Mouse (Mus musculus): ENCODE results near the gene Tmem123. TPM values are rescaled to one million over a fixed set of nuclear protein-coding genes. Genes with fewer than 3 reads are reported as not detected.

Gene Tmem123
- polyA plus RNA-seq, 1 experiment from 2014 or later, result 84.6 TPM

DNA sequence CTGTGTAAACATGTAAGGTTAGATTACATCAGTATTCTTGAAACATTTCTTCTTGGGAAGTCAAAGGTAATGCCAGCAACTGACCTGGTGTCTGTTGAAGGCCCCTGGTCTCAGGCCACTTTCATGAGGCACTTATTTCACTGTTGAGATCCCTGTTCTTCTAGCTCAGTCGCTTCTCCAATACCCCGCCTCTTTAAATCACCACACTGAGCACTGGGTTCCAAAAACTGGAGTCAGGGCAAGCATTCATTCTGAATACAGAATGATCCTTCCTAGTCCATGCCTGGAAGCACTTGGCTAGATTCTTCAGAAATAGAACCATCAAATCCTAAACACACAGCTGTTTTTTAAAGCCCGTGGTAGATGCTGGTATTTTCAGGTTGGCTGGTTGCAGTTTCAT, 1.1 kb upstream of the Tmem123 start:
- H3K4me3 ChIP-seq, result no peak overlapping the region
- H3K9ac ChIP-seq, result no peak overlapping the region
- WGBS, result 82% methylated on average over 3 of the region's 3 CpGs
- peaks cover 23% of the 10 kb centered on the region for H3K4me1 ChIP-seq (replicated peaks)
- no peaks in the 10 kb centered on the region; the same call in 1 of the 2 replicates for H3K9me3 ChIP-seq (replicated peaks)
- no peak overlapping the region for H3K27ac ChIP-seq
- H3K27me3 ChIP-seq, result no peaks in the 10 kb centered on the region
- no peak overlapping the region for H3K4me2 ChIP-seq
- no peaks in the 10 kb centered on the region for H3K36me3 ChIP-seq
- no peak for ATAC-seq (replicated peaks; ENCODE audit: insufficient number of reproducible peaks, insufficient read depth, low FRiP score, low read depth)

- ATAC-seq (replicated peaks; ENCODE audit: insufficient number of reproducible peaks, insufficient read depth, low FRiP score, low read depth), result no peak
- H3K4me3 ChIP-seq, result peak overlapping the region; percentile 92
- under 1% methylated on average over 14 of the region's 14 CpGs for WGBS
Measured at GRCm38 (mm10) chr9:7764463-7764871, 626 bp downstream of the Tmem123 start.

GRCm38 (mm10) chr9:7765236-7765635, 1.4 kb downstream of the Tmem123 start:
- no peaks in the 10 kb centered on the region for H3K27me3 ChIP-seq
- H3K27ac ChIP-seq, result no peak overlapping the region
- H3K4me3 ChIP-seq, result peak overlapping the region; percentile 92
- 0 out of 2 replicates have a peak, but pooled peaks cover 3% of the 10 kb centered on the region for H3K36me3 ChIP-seq
- H3K4me2 ChIP-seq, result peak overlapping the region; percentile 66
- H3K9ac ChIP-seq, result peak overlapping the region; percentile 18; the same call in 1 of the 2 replicates
- 27% methylated on average over 3 of the region's 3 CpGs for WGBS
- H3K9me3 ChIP-seq (replicated peaks), result no peaks in the 10 kb centered on the region
- H3K4me1 ChIP-seq (replicated peaks), result peaks cover 38% of the 10 kb centered on the region
- ATAC-seq (replicated peaks; ENCODE audit: insufficient number of reproducible peaks, insufficient read depth, low FRiP score, low read depth), result no peak

More at GRCm38 (mm10) chr9:7764463-7764871, 626 bp downstream of the Tmem123 start:
- Histone ChIP-seq H3K9me3 (replicated peaks) (no peaks in the 10 kb centered on the region), H3K36me3 (0 out of 2 replicates have a peak, but pooled peaks cover 3% of the 10 kb centered on the region), H3K4me2 (peak overlapping the region; percentile 66), H3K27me3 (no peaks in the 10 kb centered on the region), H3K4me1 (replicated peaks) (peaks cover 30% of the 10 kb centered on the region), H3K9ac (peak overlapping the region; percentile 84), H3K27ac (peak overlapping the region; percentile 94)

DNA sequence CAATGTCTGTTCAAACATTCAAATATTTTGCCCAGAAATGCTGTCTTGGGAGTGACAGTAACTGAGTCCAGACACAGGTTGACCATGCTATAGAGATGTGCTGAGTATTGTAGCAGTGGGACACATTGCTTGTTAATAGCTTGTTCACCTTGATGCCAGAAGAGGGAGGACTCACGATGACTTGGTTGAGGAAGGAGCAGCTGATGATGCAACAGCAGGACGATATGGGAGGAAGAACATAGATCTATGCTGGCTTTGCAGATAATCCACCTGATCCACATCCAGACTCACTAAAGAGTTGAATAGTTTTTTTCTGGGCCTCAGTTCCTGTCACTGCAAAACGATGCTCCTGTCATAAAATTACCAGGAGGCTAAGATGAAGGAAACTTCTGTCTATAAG, 2.7 kb downstream of the Tmem123 start:
- Histone ChIP-seq H3K9ac (no peak overlapping the region), H3K36me3 (0 out of 2 replicates have a peak, but pooled peaks cover 3% of the 10 kb centered on the region), H3K27ac (no peak overlapping the region), H3K4me1 (replicated peaks) (peaks cover 43% of the 10 kb centered on the region), H3K4me2 (no peak overlapping the region), H3K27me3 (no peaks in the 10 kb centered on the region), H3K9me3 (replicated peaks) (no peaks in the 10 kb centered on the region), H3K4me3 (no peak overlapping the region)
- 61% methylated on average over 3 of the region's 3 CpGs for WGBS
- no peak for ATAC-seq (replicated peaks; ENCODE audit: insufficient number of reproducible peaks, insufficient read depth, low FRiP score, low read depth)

DNA sequence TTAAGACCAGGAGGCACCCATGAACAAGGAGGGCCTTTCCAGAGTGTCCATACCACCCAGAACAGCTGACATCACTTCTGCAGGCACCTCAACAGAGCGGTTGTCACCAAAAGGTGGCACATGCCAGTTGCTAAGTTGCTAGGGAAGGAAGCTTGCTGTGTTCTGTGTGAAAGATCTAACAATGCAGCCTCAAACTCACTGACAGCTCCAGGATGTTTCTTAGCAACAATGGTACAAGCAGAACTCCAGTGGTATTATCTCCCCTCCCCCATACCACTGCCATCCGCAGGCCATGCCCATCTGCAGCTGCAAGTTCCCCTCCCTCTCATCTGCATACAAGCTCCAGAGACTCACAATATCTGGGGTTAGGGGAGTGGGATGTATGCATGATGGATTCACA, 3.7 kb downstream of the Tmem123 start:
- no peak for ATAC-seq (replicated peaks; ENCODE audit: insufficient number of reproducible peaks, insufficient read depth, low FRiP score, low read depth)
- H3K27ac ChIP-seq, result no peak overlapping the region
- H3K27me3 ChIP-seq, result no peaks in the 10 kb centered on the region
- no peaks in the 10 kb centered on the region for H3K9me3 ChIP-seq (replicated peaks)
- WGBS, result 39% methylated on average over 2 of the region's 2 CpGs
- no peak overlapping the region for H3K4me3 ChIP-seq
- no peak overlapping the region for H3K9ac ChIP-seq
- H3K4me2 ChIP-seq, result no peak overlapping the region
- 0 out of 2 replicates have a peak, but pooled peaks cover 3% of the 10 kb centered on the region for H3K36me3 ChIP-seq
- H3K4me1 ChIP-seq (replicated peaks), result peaks cover 52% of the 10 kb centered on the region

DNA sequence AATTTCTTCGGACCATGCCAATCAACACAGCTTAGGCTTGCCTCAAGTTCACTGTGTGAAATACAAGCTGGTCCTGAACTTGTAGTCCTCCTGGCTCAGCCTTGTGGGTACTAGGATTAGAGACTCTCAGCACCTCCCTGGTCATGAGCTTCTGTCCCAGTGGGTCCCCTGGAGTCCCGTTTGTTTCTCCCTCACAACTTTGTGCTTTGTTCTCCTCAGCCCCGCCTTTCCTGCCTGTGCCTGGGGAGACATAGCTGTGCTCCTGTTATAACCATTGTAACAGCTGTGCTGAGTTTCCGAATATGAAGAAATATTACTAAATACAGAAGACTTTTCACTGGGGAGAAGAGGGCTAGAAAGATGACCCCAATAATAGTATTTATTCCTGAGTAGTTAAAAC, 5.2 kb downstream of the Tmem123 start:
- no peak overlapping the region for H3K9ac ChIP-seq
- H3K27ac ChIP-seq, result no peak overlapping the region
- H3K36me3 ChIP-seq, result peaks cover 10% of the 10 kb centered on the region; the same call in 1 of the 2 replicates
- ATAC-seq (replicated peaks; ENCODE audit: insufficient number of reproducible peaks, insufficient read depth, low FRiP score, low read depth), result no peak
- H3K4me3 ChIP-seq, result no peak overlapping the region
- H3K4me1 ChIP-seq (replicated peaks), result peaks cover 57% of the 10 kb centered on the region
- no peak overlapping the region for H3K4me2 ChIP-seq
- WGBS, result 69% methylated on average over 4 of the region's 4 CpGs
- no peaks in the 10 kb centered on the region for H3K9me3 ChIP-seq (replicated peaks)
- no peaks in the 10 kb centered on the region for H3K27me3 ChIP-seq

DNA sequence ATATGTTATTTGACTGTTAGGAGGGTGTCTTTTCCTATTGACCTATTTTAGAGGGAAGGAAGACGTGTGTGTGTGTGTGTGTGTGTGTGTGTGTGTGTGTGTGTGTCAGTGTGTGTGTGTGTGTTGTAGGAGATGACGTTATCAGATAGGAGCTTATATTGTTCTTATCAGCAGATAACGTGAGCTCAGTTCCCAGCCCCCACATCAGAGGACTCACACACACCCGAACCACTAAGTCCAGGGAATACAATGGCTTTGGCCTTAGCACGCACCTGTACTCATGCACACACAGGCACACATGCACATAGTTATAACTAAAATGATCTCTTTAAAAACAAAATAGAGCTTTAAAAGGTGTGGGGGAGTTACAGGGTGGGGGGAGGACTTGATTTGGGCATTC, 5.7 kb downstream of the Tmem123 start:
- Histone ChIP-seq H3K27ac (peak overlapping the region; percentile 45), H3K9ac (no peak overlapping the region), H3K4me2 (peak overlapping the region; percentile 18; the same call in 1 of the 2 replicates), H3K4me1 (replicated peaks) (peaks cover 57% of the 10 kb centered on the region), H3K4me3 (no peak overlapping the region), H3K9me3 (replicated peaks) (no peaks in the 10 kb centered on the region), H3K27me3 (no peaks in the 10 kb centered on the region), H3K36me3 (peaks cover 11% of the 10 kb centered on the region; the same call in 1 of the 2 replicates)
- WGBS, result 68% methylated on average over 5 of the region's 5 CpGs
- ATAC-seq (replicated peaks; ENCODE audit: insufficient number of reproducible peaks, insufficient read depth, low FRiP score, low read depth), result no peak

DNA sequence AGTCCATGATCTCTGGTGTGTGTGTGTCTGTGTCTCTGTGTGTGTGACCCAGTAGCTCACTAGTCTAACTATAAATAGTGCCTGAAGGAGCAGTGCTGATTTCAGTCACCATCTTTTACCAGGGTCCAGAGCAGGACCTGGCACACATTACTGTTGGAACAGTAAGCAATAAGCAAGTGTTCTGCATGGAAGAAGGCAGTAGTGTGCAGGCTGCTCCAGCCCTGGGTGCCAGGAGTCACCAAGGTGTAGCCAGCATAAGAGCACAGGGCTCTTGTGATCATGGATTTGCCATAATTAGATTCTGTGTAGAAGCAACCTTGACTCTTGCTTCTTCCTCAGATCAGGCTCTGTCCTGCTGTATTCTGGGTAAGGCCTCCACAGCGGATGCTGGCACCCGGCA, 8.5 kb downstream of the Tmem123 start:
- 0 out of 2 replicates have a peak overlapping the region, but pooled peaks have one; percentile 12 for H3K27ac ChIP-seq
- H3K9ac ChIP-seq, result no peak overlapping the region
- ATAC-seq (replicated peaks; ENCODE audit: insufficient number of reproducible peaks, insufficient read depth, low FRiP score, low read depth), result no peak
- peaks cover 38% of the 10 kb centered on the region for H3K4me1 ChIP-seq (replicated peaks)
- no peaks in the 10 kb centered on the region for H3K9me3 ChIP-seq (replicated peaks)
- no peaks in the 10 kb centered on the region for H3K27me3 ChIP-seq
- peaks cover 14% of the 10 kb centered on the region; the same call in 1 of the 2 replicates for H3K36me3 ChIP-seq
- no peak overlapping the region for H3K4me2 ChIP-seq
- 76% methylated on average over 2 of the region's 2 CpGs for WGBS
- no peak overlapping the region for H3K4me3 ChIP-seq

- H3K4me3 ChIP-seq, result no peak overlapping the region
- no peak overlapping the region for H3K9ac ChIP-seq
- H3K9me3 ChIP-seq (replicated peaks), result no peaks in the 10 kb centered on the region
- peaks cover 32% of the 10 kb centered on the region for H3K4me1 ChIP-seq (replicated peaks)
- no peak for ATAC-seq (replicated peaks; ENCODE audit: insufficient number of reproducible peaks, insufficient read depth, low FRiP score, low read depth)
- peaks cover 20% of the 10 kb centered on the region; the same call in 1 of the 2 replicates for H3K36me3 ChIP-seq
- H3K27ac ChIP-seq, result no peak overlapping the region
- H3K27me3 ChIP-seq, result no peaks in the 10 kb centered on the region
- no peak overlapping the region for H3K4me2 ChIP-seq
- 88% methylated on average over 4 of the region's 4 CpGs for whole genome bisulfite sequencing
Measured at GRCm38 (mm10) chr9:7772773-7773454, 9.1 kb downstream of the Tmem123 start.

GRCm38 (mm10) chr9:7773686-7774085, 9.8 kb downstream of the Tmem123 start:
- no peak for ATAC-seq (replicated peaks; ENCODE audit: insufficient number of reproducible peaks, insufficient read depth, low FRiP score, low read depth)
- WGBS, result 91% methylated on average over 5 of the region's 5 CpGs
- Histone ChIP-seq H3K27me3 (no peaks in the 10 kb centered on the region), H3K4me2 (no peak overlapping the region), H3K27ac (no peak overlapping the region), H3K9me3 (replicated peaks) (no peaks in the 10 kb centered on the region), H3K9ac (no peak overlapping the region), H3K4me3 (no peak overlapping the region), H3K4me1 (replicated peaks) (peaks cover 32% of the 10 kb centered on the region), H3K36me3 (peaks cover 21% of the 10 kb centered on the region; the same call in 1 of the 2 replicates)

DNA sequence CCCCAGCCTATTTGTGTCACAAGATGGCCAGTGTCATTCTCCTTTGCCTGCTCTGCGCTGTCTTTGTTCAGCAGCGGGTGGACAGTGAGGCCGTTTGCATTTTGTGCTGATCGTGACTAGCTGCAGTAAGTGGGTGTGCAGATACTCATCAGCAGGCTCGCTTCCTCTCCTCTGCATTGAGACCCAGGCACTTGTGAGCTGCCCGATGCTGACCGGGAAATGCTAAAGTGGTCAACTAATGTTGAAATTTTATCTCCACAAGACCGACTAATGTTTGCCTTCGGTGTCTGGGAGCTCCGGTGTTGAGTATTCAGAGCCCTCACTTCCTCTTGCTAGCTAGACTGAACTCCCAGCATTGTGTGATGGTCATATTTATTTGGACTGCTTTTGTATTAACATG, 10.7 kb downstream of the Tmem123 start:
- peaks cover 18% of the 10 kb centered on the region; the same call in 1 of the 2 replicates for H3K36me3 ChIP-seq
- peaks cover 26% of the 10 kb centered on the region for H3K4me1 ChIP-seq (replicated peaks)
- no peak overlapping the region for H3K9ac ChIP-seq
- no peaks in the 10 kb centered on the region for H3K9me3 ChIP-seq (replicated peaks)
- H3K27ac ChIP-seq, result no peak overlapping the region; the same call in 1 of the 2 replicates
- no peak overlapping the region for H3K4me3 ChIP-seq
- no peak for ATAC-seq (replicated peaks; ENCODE audit: insufficient number of reproducible peaks, insufficient read depth, low FRiP score, low read depth)
- H3K4me2 ChIP-seq, result no peak overlapping the region
- WGBS, result 57% methylated on average over 10 of the region's 10 CpGs
- no peaks in the 10 kb centered on the region for H3K27me3 ChIP-seq

DNA sequence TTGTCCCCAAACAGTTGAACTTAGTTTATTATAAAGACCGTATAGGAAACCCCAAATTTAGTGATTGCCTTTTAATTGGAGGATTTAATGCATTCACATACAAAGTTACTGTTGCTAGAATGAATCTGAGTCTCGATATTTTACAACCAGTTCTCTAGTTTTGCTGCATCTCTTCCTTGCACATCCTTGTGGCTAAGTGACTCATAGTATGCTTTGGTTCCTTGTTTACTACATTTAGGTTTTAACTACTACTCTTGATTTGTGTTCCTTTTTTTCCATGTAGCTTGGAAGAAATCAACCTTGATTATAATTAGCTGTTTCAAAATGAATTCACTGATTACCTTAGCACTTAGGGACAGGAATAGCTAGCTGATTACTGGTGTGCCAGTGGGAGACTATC, 11.2 kb downstream of the Tmem123 start:
- Histone ChIP-seq H3K27me3 (no peaks in the 10 kb centered on the region), H3K27ac (no peak overlapping the region), H3K36me3 (peaks cover 18% of the 10 kb centered on the region; the same call in 1 of the 2 replicates), H3K9me3 (replicated peaks) (no peaks in the 10 kb centered on the region), H3K4me1 (replicated peaks) (peaks cover 22% of the 10 kb centered on the region), H3K4me3 (no peak overlapping the region), H3K9ac (no peak overlapping the region), H3K4me2 (no peak overlapping the region)
- 89% methylated on average over 2 of the region's 2 CpGs for WGBS
- ATAC-seq (replicated peaks; ENCODE audit: insufficient number of reproducible peaks, insufficient read depth, low FRiP score, low read depth), result no peak
